Mouse (Mus musculus): ENCODE results near the gene Slc38a10. TPM values are rescaled to one million over a fixed set of nuclear protein-coding genes. Genes with fewer than 3 reads are reported as not detected.

Gene Slc38a10
- 83.7 and 88.0 TPM in 2 replicates for polyA plus RNA-seq (2015; fragmentation: Nextera tagmentation; extraction: Ambion mirVana)

DNA sequence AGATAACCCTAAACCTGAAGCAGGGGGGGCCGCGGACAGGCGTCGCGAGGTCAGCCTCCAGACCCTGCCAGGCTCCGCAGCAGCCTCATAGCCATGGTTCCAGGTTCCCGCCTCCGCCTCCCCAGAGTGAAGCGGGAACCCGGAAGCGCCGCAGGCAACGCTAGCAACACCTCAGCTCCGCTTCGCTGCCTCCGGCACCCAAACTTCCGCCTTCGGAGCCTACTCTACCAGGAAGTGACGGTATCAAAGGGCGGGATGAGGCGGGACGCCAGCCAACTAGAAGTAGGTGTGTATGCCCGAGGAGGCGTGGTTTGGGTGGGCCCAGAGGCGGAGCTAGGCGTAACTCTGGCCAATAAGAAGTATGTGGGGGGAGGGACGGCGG is at the start of gene Slc38a10:
Slc38a10 (minus strand) TSS at position 234 of the 382 bp plus-strand sequence.
- under 1% methylated on average over 28 of the region's 28 CpGs for WGBS

DNA sequence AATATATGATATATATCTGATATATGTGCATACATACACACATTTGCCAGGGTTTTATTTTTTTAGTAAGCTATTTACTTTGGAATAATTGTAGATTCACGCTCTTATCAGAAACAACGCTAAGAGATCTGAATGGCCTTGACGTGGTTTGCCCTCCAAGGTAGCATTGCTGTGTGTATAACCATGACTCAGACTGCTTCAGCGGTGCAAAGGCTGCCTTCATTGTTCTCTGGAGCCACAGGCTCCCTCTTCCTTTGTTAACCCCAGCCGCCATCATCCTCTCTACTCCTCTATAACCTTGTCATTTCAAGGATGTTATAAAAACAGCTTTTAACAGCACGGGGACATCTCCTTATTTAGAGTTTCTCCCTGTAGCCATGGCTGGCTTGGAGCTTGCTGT is 49.5 kb upstream of the Slc38a10 start:
- no peaks in the 10 kb centered on the region for H3K9me3 ChIP-seq
- no peaks in the 10 kb centered on the region for H3K36me3 ChIP-seq
- no peak overlapping the region for H3K9ac ChIP-seq
- no peak overlapping the region for H3K4me2 ChIP-seq
- no peak overlapping the region for H3K4me3 ChIP-seq
- no peaks in the 10 kb centered on the region; the same call in 1 of the 2 replicates for H3K27me3 ChIP-seq (replicated peaks)
- no peak for ATAC-seq (ENCODE audit: extremely low read depth, insufficient number of reproducible peaks, low FRiP score, low TSS enrichment)
- WGBS: 61% methylated on average over 6 of the region's 6 CpGs
- H3K27ac ChIP-seq (replicated peaks): no peak overlapping the region
- peaks cover 16% of the 10 kb centered on the region for H3K4me1 ChIP-seq

More for the DNA sequence above, at the start of gene Slc38a10:
- peaks cover 38% of the 10 kb centered on the region for H3K4me1 ChIP-seq
- H3K36me3 ChIP-seq: peaks cover 14% of the 10 kb centered on the region; the same call in 1 of the 2 replicates
- peak within 1 kb of the TSS; percentile 87 for H3K27ac ChIP-seq (replicated peaks)
- H3K9me3 ChIP-seq: no peaks in the 10 kb centered on the region
- H3K4me3 ChIP-seq: peak within 1 kb of the TSS; percentile 97
- H3K9ac ChIP-seq: peak within 1 kb of the TSS; percentile 93
- H3K27me3 ChIP-seq (replicated peaks): no peaks in the 10 kb centered on the region
- peak; percentile 93 for ATAC-seq (ENCODE audit: extremely low read depth, insufficient number of reproducible peaks, low FRiP score, low TSS enrichment)
- H3K4me2 ChIP-seq: peak within 1 kb of the TSS; percentile 96

DNA sequence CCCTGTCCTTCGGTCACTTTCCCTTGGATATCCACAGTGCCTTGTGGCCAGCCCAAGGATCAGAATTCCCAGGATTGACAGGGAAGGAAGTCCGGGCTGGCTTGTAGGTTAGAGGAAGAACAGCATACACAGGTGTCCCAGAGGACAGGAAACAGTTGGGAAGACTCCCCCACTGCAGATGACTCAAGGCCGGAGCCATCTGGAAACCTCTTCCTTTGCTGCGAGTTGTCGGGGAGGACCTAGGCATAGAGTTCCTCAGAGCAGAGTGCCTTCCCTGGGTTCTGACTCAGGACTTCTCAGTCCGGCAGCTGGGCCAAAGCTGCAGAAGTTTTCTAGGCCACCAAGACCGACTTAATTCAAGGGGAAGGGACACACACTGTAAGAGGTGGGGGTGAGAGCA is 48.6 kb upstream of the Slc38a10 start:
- no peak overlapping the region for H3K4me2 ChIP-seq
- no peaks in the 10 kb centered on the region; the same call in 1 of the 2 replicates for H3K27me3 ChIP-seq (replicated peaks)
- H3K36me3 ChIP-seq: no peaks in the 10 kb centered on the region
- 0 out of 2 replicates have a peak overlapping the region, but pooled peaks have one; percentile 26 for H3K27ac ChIP-seq (replicated peaks)
- H3K9ac ChIP-seq: no peak overlapping the region
- no peaks in the 10 kb centered on the region for H3K9me3 ChIP-seq
- no peak for ATAC-seq (ENCODE audit: extremely low read depth, insufficient number of reproducible peaks, low FRiP score, low TSS enrichment)
- H3K4me1 ChIP-seq: peaks cover 12% of the 10 kb centered on the region
- H3K4me3 ChIP-seq: no peak overlapping the region
- 56% methylated on average over 7 of the region's 7 CpGs for WGBS

DNA sequence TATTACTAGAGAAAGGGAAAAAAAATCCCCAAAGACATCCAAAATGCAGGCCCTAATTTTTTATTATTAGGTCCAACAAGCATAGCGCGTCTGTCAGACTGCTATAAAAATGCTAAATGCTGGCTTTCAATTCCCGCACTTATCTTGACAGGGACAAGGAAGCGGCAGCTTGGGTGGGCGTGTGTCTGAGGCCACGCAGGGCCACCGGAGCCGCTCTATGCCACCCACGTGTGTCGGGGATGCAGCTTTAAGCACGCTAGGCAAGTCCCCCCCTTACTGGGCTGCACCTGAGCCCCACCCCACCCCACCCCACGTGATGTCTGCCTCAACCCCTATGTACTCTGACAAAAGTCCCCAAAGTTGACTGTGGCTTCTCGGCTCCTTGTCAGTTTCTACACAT is 47.7 kb upstream of the Slc38a10 start:
- Histone ChIP-seq H3K9me3 (no peaks in the 10 kb centered on the region), H3K27ac (replicated peaks) (0 out of 2 replicates have a peak overlapping the region, but pooled peaks have one; percentile 21), H3K9ac (peak overlapping the region; percentile 61; the same call in 1 of the 2 replicates), H3K36me3 (no peaks in the 10 kb centered on the region), H3K4me1 (peaks cover 12% of the 10 kb centered on the region), H3K4me3 (no peak overlapping the region), H3K27me3 (replicated peaks) (no peaks in the 10 kb centered on the region; the same call in 1 of the 2 replicates), H3K4me2 (peak overlapping the region; percentile 25; the same call in 1 of the 2 replicates)
- WGBS: 19% methylated on average over 13 of the region's 13 CpGs
- ATAC-seq (ENCODE audit: extremely low read depth, insufficient number of reproducible peaks, low FRiP score, low TSS enrichment): no peak

DNA sequence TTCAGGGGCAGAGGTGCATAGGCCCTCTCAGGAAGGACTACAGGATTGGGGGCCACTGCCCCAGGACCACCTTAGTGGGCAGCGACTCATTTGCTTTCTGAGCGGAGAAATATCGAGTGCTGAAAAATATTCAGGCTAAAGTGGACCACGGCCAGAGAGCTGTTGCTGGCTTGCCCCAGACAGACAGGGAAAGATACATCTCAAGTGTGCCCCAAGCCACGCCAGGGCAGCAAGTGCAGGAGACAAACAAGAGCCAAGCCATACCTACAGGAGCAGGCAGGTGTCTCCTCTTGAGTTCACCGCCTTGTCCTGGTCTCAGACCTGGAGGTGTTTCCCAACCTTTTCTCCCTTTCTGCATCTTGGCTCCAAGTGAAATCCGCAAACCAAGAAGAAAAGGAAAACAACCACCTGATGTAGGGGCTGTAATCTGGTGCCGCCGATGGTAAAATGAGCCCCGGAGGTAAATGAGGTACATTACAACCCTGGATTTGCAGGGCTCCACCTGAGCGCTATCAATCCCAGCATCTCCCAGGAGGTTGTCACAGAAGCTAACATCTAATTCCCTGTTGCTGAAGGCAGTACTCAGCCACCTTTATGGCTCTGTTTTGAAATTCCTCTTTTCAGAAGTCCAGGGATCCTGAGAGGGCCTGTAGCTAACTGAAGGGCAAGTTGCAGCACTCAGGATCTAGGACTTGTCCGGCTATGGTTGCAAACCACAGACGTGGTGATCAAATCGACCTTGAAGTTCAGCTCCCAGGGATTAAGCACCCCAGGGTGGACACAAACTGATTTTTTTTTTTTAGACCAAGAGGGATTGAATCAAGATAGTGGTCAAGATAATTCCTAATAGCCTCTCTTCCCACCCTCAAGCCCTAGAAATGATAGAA is 39.6 kb upstream of the Slc38a10 start:
- peak overlapping the region; percentile 99 for H3K4me2 ChIP-seq
- H3K4me3 ChIP-seq: peak overlapping the region; percentile 73
- peaks cover 10% of the 10 kb centered on the region; the same call in 1 of the 2 replicates for H3K36me3 ChIP-seq
- ATAC-seq (ENCODE audit: extremely low read depth, insufficient number of reproducible peaks, low FRiP score, low TSS enrichment): no peak
- 40% methylated on average over 14 of the region's 14 CpGs for WGBS
- H3K4me1 ChIP-seq: peaks cover 31% of the 10 kb centered on the region
- H3K9me3 ChIP-seq: no peaks in the 10 kb centered on the region
- H3K27me3 ChIP-seq (replicated peaks): no peaks in the 10 kb centered on the region
- peak overlapping the region; percentile 97 for H3K27ac ChIP-seq (replicated peaks)
- peak overlapping the region; percentile 84 for H3K9ac ChIP-seq

DNA sequence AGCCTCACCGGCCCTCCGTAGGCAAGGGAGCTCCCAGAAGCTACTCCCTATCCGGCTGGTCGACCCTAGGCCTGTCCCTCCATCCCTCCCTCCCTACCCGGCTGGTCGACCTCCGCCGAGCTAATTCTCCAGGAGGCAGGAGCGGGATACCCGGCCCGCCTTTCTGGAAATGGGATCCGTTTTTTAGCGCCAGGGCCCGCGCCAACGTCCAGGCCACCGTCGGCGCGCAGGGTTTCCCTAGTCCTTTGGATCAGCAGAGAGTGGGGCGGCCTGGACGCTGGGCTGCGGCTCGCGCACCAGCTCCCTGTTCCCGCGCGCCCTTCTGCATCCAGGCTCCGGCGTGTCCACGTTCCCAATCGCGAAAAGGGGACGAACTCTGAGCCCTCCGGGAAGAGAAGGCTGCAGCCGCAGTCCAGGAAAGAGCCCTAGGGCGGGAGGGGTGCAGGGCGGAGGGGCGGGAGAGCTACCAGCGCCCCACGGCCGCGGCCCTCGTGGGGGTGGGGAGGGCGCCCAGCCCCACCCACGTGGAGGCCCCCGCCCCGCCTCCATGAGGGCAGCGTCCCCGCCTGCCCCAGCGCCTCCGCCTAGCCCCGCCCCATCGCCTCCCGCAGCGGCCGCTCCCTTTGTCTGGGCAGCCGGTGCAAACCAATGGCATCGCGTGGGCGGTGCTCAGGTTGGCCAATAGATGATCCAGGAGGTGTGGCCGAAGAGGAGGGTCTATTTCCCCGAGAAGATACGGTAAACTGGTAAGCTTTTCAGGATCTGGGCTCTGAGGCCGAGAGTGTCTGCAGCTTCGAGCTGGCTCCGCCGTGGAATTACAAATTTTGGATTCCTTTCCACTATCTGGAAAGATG is 38.5 kb upstream of the Slc38a10 start:
- WGBS: under 1% methylated on average over 61 of the region's 68 CpGs
- Histone ChIP-seq H3K4me3 (peak overlapping the region; percentile 73), H3K36me3 (peaks cover 10% of the 10 kb centered on the region; the same call in 1 of the 2 replicates), H3K9me3 (no peaks in the 10 kb centered on the region), H3K4me1 (peaks cover 42% of the 10 kb centered on the region), H3K27ac (replicated peaks) (peak overlapping the region; percentile 97), H3K4me2 (peak overlapping the region; percentile 99), H3K9ac (peak overlapping the region; percentile 96), H3K27me3 (replicated peaks) (no peaks in the 10 kb centered on the region)
- peak; percentile 86 for ATAC-seq (ENCODE audit: extremely low read depth, insufficient number of reproducible peaks, low FRiP score, low TSS enrichment)

DNA sequence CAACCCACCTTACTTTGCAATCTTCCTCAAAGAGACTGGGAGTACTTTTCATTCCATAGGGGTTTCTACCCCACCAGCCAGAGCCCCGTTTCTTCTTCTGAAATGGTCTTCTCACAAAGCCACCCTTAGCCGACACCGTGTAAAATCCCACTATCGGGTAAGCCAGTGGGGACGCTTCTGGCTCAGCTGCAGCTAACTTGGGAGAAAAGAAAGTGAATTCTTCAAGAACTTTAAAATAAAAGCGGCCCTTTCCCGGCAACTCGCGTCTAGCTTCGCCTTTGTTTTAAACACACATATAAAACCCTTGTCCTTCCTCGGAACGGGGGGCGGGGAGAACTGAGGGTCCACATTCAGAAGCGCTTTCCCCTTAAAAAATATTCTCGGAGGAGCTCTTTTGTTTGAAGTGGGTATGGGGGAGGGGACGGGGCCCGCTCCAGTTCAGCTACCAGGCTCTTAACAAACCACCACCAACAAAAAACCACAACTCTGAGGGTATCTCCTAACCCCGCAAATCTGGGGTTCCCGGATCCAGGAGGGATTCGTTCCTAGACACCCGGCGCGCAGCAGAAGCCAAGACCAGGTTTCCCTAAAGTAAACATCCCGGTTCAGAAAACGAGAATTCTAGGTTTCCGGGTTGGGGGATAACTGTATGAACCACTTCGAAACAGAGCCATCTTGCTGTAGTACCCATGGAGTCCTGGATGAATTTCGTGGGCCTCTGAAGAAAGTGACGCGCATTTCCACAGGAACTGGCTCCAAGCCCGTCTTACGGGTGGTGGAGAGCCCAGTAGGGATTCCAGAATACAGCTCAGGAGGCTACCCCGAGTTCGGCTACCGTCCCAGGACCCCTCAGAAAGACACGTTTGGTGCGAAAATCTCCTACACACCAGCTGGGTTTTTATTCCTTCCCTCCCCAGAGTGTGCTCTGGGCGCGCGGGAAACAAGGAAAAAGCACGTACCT is 37.6 kb upstream of the Slc38a10 start:
- peaks cover 10% of the 10 kb centered on the region; the same call in 1 of the 2 replicates for H3K36me3 ChIP-seq
- H3K4me2 ChIP-seq: peak overlapping the region; percentile 99
- H3K27me3 ChIP-seq (replicated peaks): no peaks in the 10 kb centered on the region
- peaks cover 51% of the 10 kb centered on the region for H3K4me1 ChIP-seq
- H3K9me3 ChIP-seq: no peaks in the 10 kb centered on the region
- peak overlapping the region; percentile 73 for H3K4me3 ChIP-seq
- peak overlapping the region; percentile 96 for H3K9ac ChIP-seq
- no peak for ATAC-seq (ENCODE audit: extremely low read depth, insufficient number of reproducible peaks, low FRiP score, low TSS enrichment)
- 0% methylated on average over 41 of the region's 41 CpGs for WGBS
- peak overlapping the region; percentile 97 for H3K27ac ChIP-seq (replicated peaks)

DNA sequence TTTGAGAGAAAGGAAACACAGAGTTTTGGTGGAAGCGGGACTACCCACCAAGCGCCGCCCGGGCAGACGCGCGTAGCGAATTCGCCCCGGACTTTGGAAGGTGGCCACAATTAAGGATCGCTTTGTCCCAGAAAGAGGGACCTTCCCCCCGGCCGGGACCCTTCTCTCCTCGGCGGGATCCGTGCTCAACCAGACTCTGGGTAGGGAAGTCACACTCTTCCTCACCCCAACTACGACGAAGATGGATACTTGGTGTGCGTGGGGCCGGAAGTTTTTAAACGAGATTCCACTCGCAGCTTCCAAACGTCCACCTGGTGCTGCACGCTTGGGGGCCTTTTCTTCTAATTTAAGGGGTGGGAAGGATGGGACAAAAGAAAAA is 36.9 kb upstream of the Slc38a10 start:
- no peak for ATAC-seq (ENCODE audit: extremely low read depth, insufficient number of reproducible peaks, low FRiP score, low TSS enrichment)
- WGBS: under 1% methylated on average over 24 of the region's 24 CpGs
- H3K9ac ChIP-seq: peak overlapping the region; percentile 96
- H3K4me1 ChIP-seq: peaks cover 58% of the 10 kb centered on the region
- H3K27me3 ChIP-seq (replicated peaks): no peaks in the 10 kb centered on the region
- H3K4me2 ChIP-seq: peak overlapping the region; percentile 99
- H3K27ac ChIP-seq (replicated peaks): peak overlapping the region; percentile 97
- no peaks in the 10 kb centered on the region for H3K9me3 ChIP-seq
- peaks cover 10% of the 10 kb centered on the region; the same call in 1 of the 2 replicates for H3K36me3 ChIP-seq
- H3K4me3 ChIP-seq: peak overlapping the region; percentile 73

DNA sequence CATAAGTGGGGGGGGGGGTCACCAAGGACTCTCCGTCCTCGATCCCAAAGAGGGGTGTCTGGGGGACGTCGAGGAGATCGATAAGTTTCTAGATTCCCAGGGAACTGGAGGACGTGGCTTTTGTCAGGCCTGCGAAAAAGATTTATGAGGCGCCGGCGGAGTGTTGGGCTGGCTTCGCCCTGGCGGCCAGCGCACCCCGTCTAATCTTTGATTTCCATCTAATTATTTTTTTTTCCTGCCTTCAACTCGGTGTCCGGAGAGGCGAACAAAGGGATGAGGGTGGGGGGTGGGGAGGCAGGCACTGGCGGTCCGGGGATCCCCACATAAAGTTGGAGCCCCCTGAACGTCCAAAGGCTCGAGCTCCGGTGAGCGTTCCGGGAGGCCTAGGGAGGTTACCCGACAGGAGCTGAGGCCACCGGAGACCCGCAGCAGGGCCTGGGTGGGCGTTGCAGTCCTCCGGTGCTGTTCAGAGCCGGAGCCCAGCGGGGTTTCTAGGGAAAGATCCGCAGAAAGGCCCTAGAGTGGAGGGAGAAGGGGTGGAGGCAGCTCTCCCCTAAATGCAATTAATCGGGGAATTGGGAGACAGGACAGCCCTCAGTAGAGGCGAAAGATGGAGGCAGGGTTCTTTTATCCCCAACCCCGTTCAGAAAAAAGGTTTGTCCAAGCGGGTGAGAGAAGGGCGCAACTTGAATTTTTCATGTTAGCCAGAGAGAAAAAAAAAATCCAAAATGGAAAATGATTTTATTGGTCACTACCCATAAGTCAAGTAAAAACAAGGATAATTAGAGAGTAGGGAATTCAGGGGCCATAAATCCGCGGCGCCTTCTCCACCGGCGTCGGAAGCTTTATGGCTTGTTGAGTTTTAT is 36.3 kb upstream of the Slc38a10 start:
- H3K27ac ChIP-seq (replicated peaks): peak overlapping the region; percentile 97
- peak overlapping the region; percentile 73 for H3K4me3 ChIP-seq
- peaks cover 10% of the 10 kb centered on the region; the same call in 1 of the 2 replicates for H3K36me3 ChIP-seq
- H3K4me2 ChIP-seq: peak overlapping the region; percentile 99
- H3K27me3 ChIP-seq (replicated peaks): no peaks in the 10 kb centered on the region
- ATAC-seq (ENCODE audit: extremely low read depth, insufficient number of reproducible peaks, low FRiP score, low TSS enrichment): no peak
- H3K4me1 ChIP-seq: peaks cover 63% of the 10 kb centered on the region
- 2% methylated on average over 43 of the region's 43 CpGs for WGBS
- peak overlapping the region; percentile 96 for H3K9ac ChIP-seq
- H3K9me3 ChIP-seq: no peaks in the 10 kb centered on the region
